Mouse (Mus musculus) layer of hippocampus, postnatal 25 days (tissue): ENCODE data around the gene Ccdc92. TPM values are rescaled to one million over a fixed set of nuclear protein-coding genes. Genes with fewer than 3 reads are reported as not detected.

Source experiments
- DNase-seq, 2 experiments: peaks; one replicate each; pipeline ENCODE4 v3.0.0; 2022; ENCODE audit warnings: mixed read lengths in 2 of 2, low spot score in 1 of 2; ENCODE audit errors: extremely low spot score in 1 of 2
- total RNA-seq, 2 experiments: library from RNA; stranded (reverse); gene quantifications; 2 replicates each; pipeline ENCODE4 v1.2.3; 2021

Ccdc92 gene
- total RNA-seq, 2 experiments from 2014 or later = 70.7 to 76.3 TPM

DNA sequence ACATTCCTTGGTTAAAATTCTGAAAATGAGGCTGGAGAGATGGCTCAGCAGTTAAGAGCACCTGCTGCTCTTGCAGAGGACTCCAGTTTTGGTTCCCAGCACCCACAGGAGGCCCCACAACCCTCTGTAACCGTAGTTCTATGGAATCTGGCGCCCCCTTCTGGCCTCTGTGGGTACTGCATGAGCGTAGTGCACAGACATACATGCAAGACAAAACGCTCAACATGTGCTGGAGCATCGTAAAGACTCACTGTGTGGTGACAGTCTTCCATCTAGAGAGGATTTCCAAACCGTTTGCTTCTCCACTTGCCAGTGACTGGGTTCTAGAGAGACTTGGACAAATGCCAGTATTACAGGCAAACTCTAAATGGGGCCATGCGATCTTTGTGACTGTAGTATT is 76.6 kb downstream of the Ccdc92 start:
- DNase-seq = no peak

Other genes starting within 250 kb of the Ccdc92 start
- 10 to 100 TPM; 53.5 to 68.2 TPM for gene Atp6v0a2, start 233.8 kb downstream of the Ccdc92 start, total RNA-seq
- gene Dnah10, start 137.3 kb downstream of the Ccdc92 start, total RNA-seq = under 1 TPM; 0.32 to 0.56 TPM
- gene Zfp664, start 267 bp upstream of the Ccdc92 start, total RNA-seq = 10 to 100 TPM; 60.8 to 68.3 TPM
- gene Rflna, start 140.8 kb upstream of the Ccdc92 start, total RNA-seq = under 1 TPM; 0.37 to 0.80 TPM